Mouse (Mus musculus) forebrain, embryonic 16.5 days (tissue): ENCODE results near the gene Scel. TPM values are rescaled to one million over a fixed set of nuclear protein-coding genes. Genes with fewer than 3 reads are reported as not detected.

Experiments
- ATAC-seq: fragments of 200-750 bp; cut with Nextera tagmentation; 2 replicates; pipeline ENCODE4 v1.8.0; 2017; ENCODE audit warnings: mild to moderate bottlenecking, moderate library complexity
- H3K27ac ChIP-seq: fragments of 300-500 bp; sonication (generic); 2 replicates; pipeline ENCODE4 v1.5.1; 2014; ENCODE audit warnings: low read length, control low read depth
- H3K27me3 ChIP-seq: fragments of 300-500 bp; sonication (generic); replicated peaks from 2 replicates; pipeline ENCODE4 v1.6.1; 2014; ENCODE audit warnings: low read length; ENCODE audit not compliant: control insufficient read depth, insufficient read depth
- H3K36me3 ChIP-seq: fragments of 300-500 bp; sonication (generic); 2 replicates; pipeline ENCODE4 v1.6.1; 2014; ENCODE audit not compliant: control insufficient read depth, insufficient read depth
- H3K4me1 ChIP-seq: fragments of 300-500 bp; sonication (generic); replicated peaks from 2 replicates; pipeline ENCODE4 v1.6.1; 2014; ENCODE audit warnings: low read length; ENCODE audit not compliant: control insufficient read depth, insufficient read depth
- H3K4me2 ChIP-seq: fragments of 300-500 bp; sonication (generic); 2 replicates; pipeline ENCODE4 v1.6.1; 2014; ENCODE audit warnings: mild to moderate bottlenecking, low read length, control low read depth
- H3K4me3 ChIP-seq: fragments of 300-500 bp; sonication (generic); replicated peaks from 2 replicates; pipeline ENCODE4 v1.5.1; 2014; ENCODE audit warnings: mild to moderate bottlenecking, low read length, control low read depth
- H3K9ac ChIP-seq: fragments of 300-500 bp; sonication (generic); replicated peaks from 2 replicates; pipeline ENCODE4 v1.6.1; 2014; ENCODE audit warnings: low read depth, low read length, control low read depth
- H3K9me3 ChIP-seq: fragments of 300-500 bp; sonication (generic); 2 replicates; pipeline ENCODE4 v1.6.1; 2016; ENCODE audit warnings: low read length; ENCODE audit not compliant: control insufficient read depth
- WGBS: fragments of 180-500 bp; shearing (Covaris S2); extraction: QIAGEN DNeasy Blood & Tissue Kit; methylation state at CpG from one replicate; pipeline ENCODE4 v1.1.7; 2014; 5-methylcytosine and 5-hydroxymethylcytosine counted together
- polyA plus RNA-seq: library from polyadenylated mRNA; unstranded; fragments of >200 nt; fragmentation: Nextera tagmentation; extraction: Ambion mirVana; gene quantifications from 2 replicates; pipeline ENCODE4 v1.2.1, GENCODE M21; 2015

Scel gene
- polyA plus RNA-seq, 1 experiment from 2014 or later: not detected

- H3K27ac ChIP-seq: no peak overlapping the region
- no peaks in the 10 kb centered on the region for H3K9me3 ChIP-seq
- no peak overlapping the region for H3K4me3 ChIP-seq
- H3K9ac ChIP-seq: no peak overlapping the region
- no peak for ATAC-seq
- H3K36me3 ChIP-seq: no peaks in the 10 kb centered on the region
- no peak overlapping the region for H3K4me2 ChIP-seq
- 32% methylated on average over 7 of the region's 7 CpGs for WGBS
- H3K27me3 ChIP-seq: no peaks in the 10 kb centered on the region
- no peaks in the 10 kb centered on the region; the same call in 1 of the 2 replicates for H3K4me1 ChIP-seq
Observed at GRCm38 (mm10) chr14:103500309-103500708, 12.8 kb upstream of the Scel start.

- Histone ChIP-seq H3K27ac (no peak overlapping the region), H3K9me3 (no peaks in the 10 kb centered on the region), H3K4me3 (no peak overlapping the region), H3K4me1 (no peaks in the 10 kb centered on the region; the same call in 1 of the 2 replicates), H3K9ac (no peak overlapping the region), H3K27me3 (no peaks in the 10 kb centered on the region), H3K4me2 (no peak overlapping the region), H3K36me3 (no peaks in the 10 kb centered on the region)
- ATAC-seq: no peak
- 10% methylated on average over 4 of the region's 4 CpGs for WGBS
Observed at GRCm38 (mm10) chr14:103500941-103501340, 12.2 kb upstream of the Scel start.

GRCm38 (mm10) chr14:103504514-103504913 lies 8.6 kb upstream of the Scel start:
- H3K27ac ChIP-seq: no peak overlapping the region
- H3K27me3 ChIP-seq: no peaks in the 10 kb centered on the region
- no peak for ATAC-seq
- H3K36me3 ChIP-seq: no peaks in the 10 kb centered on the region
- no peaks in the 10 kb centered on the region for H3K9me3 ChIP-seq
- 80% methylated on average over 7 of the region's 7 CpGs for WGBS
- no peak overlapping the region for H3K9ac ChIP-seq
- H3K4me3 ChIP-seq: no peak overlapping the region
- no peak overlapping the region for H3K4me2 ChIP-seq
- no peaks in the 10 kb centered on the region for H3K4me1 ChIP-seq

GRCm38 (mm10) chr14:103509544-103509943 lies 3.6 kb upstream of the Scel start:
- Histone ChIP-seq H3K4me2 (no peak overlapping the region), H3K9ac (no peak overlapping the region), H3K36me3 (no peaks in the 10 kb centered on the region), H3K27me3 (no peaks in the 10 kb centered on the region), H3K9me3 (no peaks in the 10 kb centered on the region), H3K4me3 (no peak overlapping the region), H3K4me1 (peaks cover 6% of the 10 kb centered on the region), H3K27ac (no peak overlapping the region)
- no peak for ATAC-seq
- WGBS: 95% methylated on average over 8 of the region's 8 CpGs

- H3K9me3 ChIP-seq: no peaks in the 10 kb centered on the region
- H3K4me3 ChIP-seq: no peak overlapping the region
- WGBS: 61% methylated on average over 7 of the region's 7 CpGs
- peaks cover 6% of the 10 kb centered on the region for H3K4me1 ChIP-seq
- no peak overlapping the region for H3K27ac ChIP-seq
- no peak overlapping the region for H3K9ac ChIP-seq
- peak overlapping the region; percentile 34; the same call in 1 of the 2 replicates for H3K4me2 ChIP-seq
- ATAC-seq: no peak
- H3K27me3 ChIP-seq: no peaks in the 10 kb centered on the region
- no peaks in the 10 kb centered on the region for H3K36me3 ChIP-seq
Observed at GRCm38 (mm10) chr14:103513473-103513811, 300 bp downstream of the Scel start.

GRCm38 (mm10) chr14:103515419-103515818 lies 2.3 kb downstream of the Scel start:
- H3K4me2 ChIP-seq: no peak overlapping the region
- 89% methylated on average over 8 of the region's 8 CpGs for WGBS
- no peaks in the 10 kb centered on the region for H3K9me3 ChIP-seq
- no peak for ATAC-seq
- H3K4me3 ChIP-seq: no peak overlapping the region
- H3K9ac ChIP-seq: no peak overlapping the region
- peaks cover 6% of the 10 kb centered on the region for H3K4me1 ChIP-seq
- no peaks in the 10 kb centered on the region for H3K27me3 ChIP-seq
- no peak overlapping the region for H3K27ac ChIP-seq
- H3K36me3 ChIP-seq: no peaks in the 10 kb centered on the region

GRCm38 (mm10) chr14:103526286-103526685 lies 13.1 kb downstream of the Scel start:
- no peak for ATAC-seq
- H3K27me3 ChIP-seq: no peaks in the 10 kb centered on the region

GRCm38 (mm10) chr14:103529733-103530367 lies 16.7 kb downstream of the Scel start:
- H3K4me2 ChIP-seq: no peak overlapping the region
- ATAC-seq: no peak
- 28% methylated on average over 13 of the region's 13 CpGs for WGBS

More at GRCm38 (mm10) chr14:103526286-103526685, 13.1 kb downstream of the Scel start:
- Histone ChIP-seq H3K4me3 (no peak overlapping the region), H3K9ac (no peak overlapping the region), H3K4me1 (0 out of 2 replicates have a peak, but pooled peaks cover 2% of the 10 kb centered on the region), H3K9me3 (no peaks in the 10 kb centered on the region), H3K36me3 (no peaks in the 10 kb centered on the region), H3K27ac (no peak overlapping the region), H3K4me2 (no peak overlapping the region)
- WGBS: 88% methylated on average over 1 of the region's 1 CpGs

GRCm38 (mm10) chr14:103531722-103532341 lies 18.7 kb downstream of the Scel start:
- H3K27me3 ChIP-seq: no peaks in the 10 kb centered on the region
- H3K27ac ChIP-seq: no peak overlapping the region
- ATAC-seq: no peak
- no peak overlapping the region for H3K4me2 ChIP-seq
- no peaks in the 10 kb centered on the region for H3K9me3 ChIP-seq
- no peaks in the 10 kb centered on the region for H3K36me3 ChIP-seq
- no peak overlapping the region for H3K9ac ChIP-seq
- no peak overlapping the region for H3K4me3 ChIP-seq
- WGBS: 93% methylated on average over 11 of the region's 11 CpGs
- 0 out of 2 replicates have a peak, but pooled peaks cover 2% of the 10 kb centered on the region for H3K4me1 ChIP-seq

More at GRCm38 (mm10) chr14:103529733-103530367, 16.7 kb downstream of the Scel start:
- no peak overlapping the region for H3K27ac ChIP-seq
- H3K4me3 ChIP-seq: no peak overlapping the region
- H3K27me3 ChIP-seq: no peaks in the 10 kb centered on the region
- H3K9me3 ChIP-seq: no peaks in the 10 kb centered on the region
- H3K4me1 ChIP-seq: 0 out of 2 replicates have a peak, but pooled peaks cover 2% of the 10 kb centered on the region
- H3K36me3 ChIP-seq: no peaks in the 10 kb centered on the region
- H3K9ac ChIP-seq: no peak overlapping the region
